Mouse (Mus musculus) kidney, embryonic 15.5 days (tissue): Measurements from ENCODE around the gene Psmb2. TPM values are rescaled to one million over a fixed set of nuclear protein-coding genes. Genes with fewer than 3 reads are reported as not detected.

Experiments
- ATAC-seq: fragments of 200-750 bp; cut with Nextera tagmentation; replicated peaks from 2 replicates; pipeline ENCODE4 v1.8.0; 2017; ENCODE audit warnings: moderate TSS enrichment; ENCODE audit not compliant: low FRiP score
- H3K27ac ChIP-seq: fragments of 300-500 bp; sonication (generic); 2 replicates; pipeline ENCODE4 v1.5.1; 2015; ENCODE audit warnings: mild to moderate bottlenecking, inconsistent platforms
- H3K27me3 ChIP-seq: fragments of 300-500 bp; sonication (generic); 2 replicates; pipeline ENCODE4 v1.6.1; 2015; ENCODE audit warnings: inconsistent platforms
- H3K36me3 ChIP-seq: fragments of 300-500 bp; sonication (generic); 2 replicates; pipeline ENCODE4 v1.6.1; 2015; ENCODE audit warnings: inconsistent platforms
- H3K4me1 ChIP-seq: fragments of 300-500 bp; sonication (generic); 2 replicates; pipeline ENCODE4 v1.6.1; 2015; ENCODE audit warnings: inconsistent platforms
- H3K4me2 ChIP-seq: fragments of 300-500 bp; sonication (generic); 2 replicates; pipeline ENCODE4 v1.6.1; 2015; ENCODE audit warnings: moderate library complexity, mild to moderate bottlenecking, inconsistent platforms
- H3K4me3 ChIP-seq: fragments of 300-500 bp; sonication (generic); replicated peaks from 2 replicates; pipeline ENCODE4 v1.5.1; 2015; ENCODE audit warnings: mild to moderate bottlenecking, inconsistent platforms
- H3K9ac ChIP-seq: fragments of 300-500 bp; sonication (generic); 2 replicates; pipeline ENCODE4 v1.6.1; 2015; ENCODE audit warnings: mild to moderate bottlenecking, inconsistent platforms
- H3K9me3 ChIP-seq: fragments of 300-500 bp; sonication (generic); replicated peaks from 2 replicates; pipeline ENCODE4 v1.6.1; 2016; ENCODE audit warnings: inconsistent platforms
- WGBS: fragments of 180-500 bp; shearing (Covaris S2); methylation state at CpG from one replicate; pipeline ENCODE4 v1.1.7; 2015; ENCODE audit warnings: mixed read lengths; 5-methylcytosine and 5-hydroxymethylcytosine counted together
- polyA plus RNA-seq: library from polyadenylated mRNA; unstranded; fragments of >200 nt; fragmentation: Nextera tagmentation; extraction: Ambion mirVana; gene quantifications from 2 replicates; pipeline ENCODE4 v1.2.1, GENCODE M21; 2015

Psmb2 gene
- polyA plus RNA-seq, 1 experiment from 2014 or later, result 457 TPM

DNA sequence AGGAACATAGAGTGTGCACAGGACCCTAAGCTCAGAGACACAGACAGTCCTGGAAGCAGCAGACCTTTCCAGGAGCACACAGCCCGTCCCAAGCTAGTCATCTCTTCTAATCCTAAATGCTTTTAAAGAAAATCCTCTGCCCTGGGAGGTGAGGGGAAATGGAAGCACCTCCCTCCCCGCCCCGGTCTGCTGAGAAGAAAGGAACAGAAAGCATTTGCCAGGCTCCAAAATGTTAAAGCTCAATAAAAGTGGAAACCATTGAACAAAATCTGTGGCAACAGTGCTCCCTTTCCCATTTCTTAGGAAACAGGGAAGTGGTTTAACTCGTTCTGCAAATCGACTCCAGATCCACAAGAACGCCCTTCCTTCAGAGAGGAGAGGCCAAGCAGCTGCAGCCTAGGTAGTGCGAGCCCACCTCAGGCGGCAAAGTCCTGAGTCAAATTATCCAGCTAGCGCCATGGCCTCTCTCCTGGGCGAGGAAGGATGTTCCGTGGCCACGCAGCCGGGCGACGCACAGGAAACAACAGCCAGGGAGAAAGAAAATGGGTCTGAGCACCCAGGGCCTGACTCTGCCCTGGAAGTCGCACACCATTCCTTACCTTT lies 56.7 kb downstream of the Psmb2 start:
- H3K4me3 ChIP-seq, result 0 out of 2 replicates have a peak overlapping the region, but pooled peaks have one; percentile 3
- WGBS, result 2% methylated on average over 16 of the region's 16 CpGs
- no peaks in the 10 kb centered on the region for H3K9me3 ChIP-seq
- peaks cover 100% of the 10 kb centered on the region for H3K27me3 ChIP-seq
- peaks cover 32% of the 10 kb centered on the region for H3K4me1 ChIP-seq
- no peak overlapping the region for H3K27ac ChIP-seq
- no peaks in the 10 kb centered on the region for H3K36me3 ChIP-seq
- no peak overlapping the region for H3K9ac ChIP-seq
- H3K4me2 ChIP-seq, result no peak overlapping the region
- no peak for ATAC-seq

DNA sequence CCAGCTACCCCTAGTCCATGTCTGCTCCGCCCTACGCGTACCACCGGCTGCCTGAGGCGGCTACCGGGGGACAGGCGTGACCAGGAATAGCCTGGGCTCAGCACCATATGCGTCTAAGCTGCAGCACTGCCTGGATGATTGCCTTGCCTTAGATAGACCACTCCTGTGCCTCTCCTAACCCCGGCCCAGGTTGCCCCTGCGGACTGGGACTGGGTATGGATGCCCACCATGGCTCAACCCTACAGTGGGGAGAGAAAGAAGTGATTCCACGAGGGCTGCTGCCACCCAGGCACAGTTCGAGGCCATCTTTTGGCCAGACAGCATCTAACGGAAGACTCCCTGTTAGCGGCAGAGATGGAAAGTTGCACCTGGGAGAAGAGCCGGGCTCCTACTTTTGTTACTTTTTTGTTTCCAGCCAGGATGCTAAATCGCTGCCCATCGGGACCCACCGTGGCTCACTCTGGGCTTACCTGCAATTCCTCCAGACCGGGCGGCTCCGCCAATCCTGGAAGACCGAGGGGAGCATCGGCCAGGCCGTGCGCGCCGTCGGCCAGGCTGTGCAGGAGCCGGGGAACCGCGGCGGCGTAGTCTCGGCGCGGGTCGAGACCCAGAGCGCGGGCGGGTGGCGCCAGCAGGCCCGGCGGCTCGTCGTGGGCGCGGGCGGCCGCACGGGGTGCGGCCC lies 57.4 kb downstream of the Psmb2 start:
- peaks cover 32% of the 10 kb centered on the region for H3K4me1 ChIP-seq
- peaks cover 100% of the 10 kb centered on the region for H3K27me3 ChIP-seq
- peak overlapping the region; percentile 57 for H3K4me2 ChIP-seq
- 2% methylated on average over 51 of the region's 51 CpGs for WGBS
- H3K27ac ChIP-seq, result no peak overlapping the region
- H3K36me3 ChIP-seq, result no peaks in the 10 kb centered on the region
- H3K4me3 ChIP-seq, result peak overlapping the region; percentile 34
- no peak for ATAC-seq
- no peaks in the 10 kb centered on the region for H3K9me3 ChIP-seq
- no peak overlapping the region for H3K9ac ChIP-seq

DNA sequence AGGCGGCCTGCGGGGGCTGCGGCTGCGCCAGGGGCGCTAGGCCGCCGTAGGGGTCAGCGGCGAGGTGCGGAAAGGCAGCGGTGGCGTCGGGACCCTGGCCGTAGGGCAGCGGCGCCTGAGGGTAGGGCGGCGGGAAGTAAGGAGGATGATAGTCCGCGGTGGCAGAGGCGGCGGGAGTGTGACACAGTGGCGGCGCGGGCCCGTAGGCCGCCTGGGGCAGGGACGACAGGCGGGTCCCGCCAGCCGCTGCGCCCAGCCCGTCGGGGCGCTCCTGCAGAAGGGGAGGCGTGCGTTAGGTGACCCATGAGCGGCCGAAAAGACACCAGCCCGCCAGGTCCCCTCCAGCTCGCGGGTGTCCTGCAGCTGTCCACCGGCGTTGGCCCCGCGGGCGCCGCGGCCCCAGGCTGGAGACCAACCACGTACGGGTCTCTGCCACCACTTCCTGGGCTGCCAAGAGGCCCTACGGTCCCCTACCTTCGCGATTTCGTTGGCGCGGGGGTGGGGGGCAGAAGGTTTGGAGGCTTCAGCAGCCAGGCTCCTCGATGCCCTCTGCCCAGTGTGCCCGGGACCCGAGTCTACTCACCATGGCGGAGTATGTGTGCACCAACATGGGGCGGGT lies 58.1 kb downstream of the Psmb2 start:
- Histone ChIP-seq H3K9me3 (no peaks in the 10 kb centered on the region), H3K4me1 (peaks cover 32% of the 10 kb centered on the region), H3K4me3 (peak overlapping the region; percentile 34), H3K27ac (no peak overlapping the region), H3K9ac (no peak overlapping the region), H3K36me3 (no peaks in the 10 kb centered on the region), H3K4me2 (peak overlapping the region; percentile 57), H3K27me3 (peaks cover 96% of the 10 kb centered on the region)
- peak; percentile 31; the same call in 1 of the 2 replicates for ATAC-seq
- 2% methylated on average over 47 of the region's 62 CpGs for WGBS

DNA sequence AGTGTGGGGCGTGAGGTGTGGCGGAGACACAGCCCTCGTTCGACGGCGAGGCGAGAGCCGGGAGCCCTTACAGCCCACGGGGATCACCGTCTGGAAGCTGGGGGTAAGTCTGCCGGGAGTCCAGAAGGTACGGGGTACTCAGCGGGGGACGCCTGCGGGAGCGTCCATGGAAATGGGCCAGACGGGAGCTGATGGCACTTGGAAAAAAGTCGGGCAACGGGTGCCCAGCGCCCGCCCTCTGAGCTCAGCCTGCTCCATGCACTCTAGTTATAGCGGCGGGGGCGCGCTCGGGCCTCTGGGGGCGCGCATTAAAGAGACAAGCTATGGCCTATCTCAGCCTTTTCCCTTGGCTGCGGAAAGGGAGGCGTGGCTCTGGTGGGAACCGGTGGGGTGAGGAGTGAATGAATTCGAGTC lies 58.6 kb downstream of the Psmb2 start, which contains the start of gene Tfap2e:
Gene Tfap2e (minus strand): TSS at position 240 of the 414 bp plus-strand sequence.
- peak; percentile 61 for ATAC-seq
- 2% methylated on average over 32 of the region's 32 CpGs for WGBS
- H3K9ac ChIP-seq, result no peak within 1 kb of the TSS
- H3K4me3 ChIP-seq, result peak within 1 kb of the TSS; percentile 34
- peaks cover 32% of the 10 kb centered on the region for H3K4me1 ChIP-seq
- no peaks in the 10 kb centered on the region for H3K36me3 ChIP-seq
- peaks cover 91% of the 10 kb centered on the region for H3K27me3 ChIP-seq
- peak within 1 kb of the TSS; percentile 57 for H3K4me2 ChIP-seq
- H3K27ac ChIP-seq, result no peak within 1 kb of the TSS
- no peaks in the 10 kb centered on the region for H3K9me3 ChIP-seq

DNA sequence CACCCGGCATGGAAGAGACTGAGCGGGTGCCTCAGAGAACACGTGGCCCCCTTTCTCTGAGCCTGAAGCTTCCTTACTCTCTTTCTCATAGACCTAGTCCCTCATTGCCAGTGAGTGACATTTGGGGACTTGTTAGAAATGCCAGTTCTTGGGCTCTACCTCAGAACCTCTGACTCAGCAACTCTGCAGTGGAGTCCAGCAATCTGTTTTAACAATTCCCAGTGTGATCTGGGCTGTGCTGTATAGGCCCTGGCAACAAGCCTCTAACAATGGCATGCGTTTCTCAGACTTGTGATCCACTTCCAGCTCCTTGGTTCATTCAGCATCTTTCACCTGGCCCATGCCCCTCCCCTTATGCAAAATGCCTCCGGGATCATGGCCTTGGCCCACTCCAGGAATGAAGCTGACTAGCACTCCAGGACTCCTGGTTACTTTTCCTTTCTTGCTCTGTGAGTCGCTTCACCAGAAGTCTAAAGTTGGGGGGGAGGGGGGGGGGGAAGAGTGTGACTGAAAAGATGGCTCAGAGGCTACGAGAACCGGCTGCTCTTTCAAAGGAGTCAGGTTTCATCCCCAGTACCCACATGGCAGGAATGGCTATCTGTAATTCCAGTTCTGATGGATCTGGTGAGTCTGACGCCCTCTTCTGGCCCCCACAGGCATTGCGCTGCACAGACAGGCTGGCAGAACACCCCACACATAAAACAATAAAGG lies 62.7 kb downstream of the Psmb2 start:
- H3K4me1 ChIP-seq, result peaks cover 17% of the 10 kb centered on the region
- WGBS, result 21% methylated on average over 10 of the region's 10 CpGs
- peaks cover 58% of the 10 kb centered on the region for H3K27me3 ChIP-seq
- no peak for ATAC-seq
- no peak overlapping the region for H3K27ac ChIP-seq
- peaks cover 19% of the 10 kb centered on the region for H3K36me3 ChIP-seq
- no peak overlapping the region for H3K9ac ChIP-seq
- no peak overlapping the region for H3K4me2 ChIP-seq
- no peaks in the 10 kb centered on the region for H3K9me3 ChIP-seq
- no peak overlapping the region for H3K4me3 ChIP-seq

DNA sequence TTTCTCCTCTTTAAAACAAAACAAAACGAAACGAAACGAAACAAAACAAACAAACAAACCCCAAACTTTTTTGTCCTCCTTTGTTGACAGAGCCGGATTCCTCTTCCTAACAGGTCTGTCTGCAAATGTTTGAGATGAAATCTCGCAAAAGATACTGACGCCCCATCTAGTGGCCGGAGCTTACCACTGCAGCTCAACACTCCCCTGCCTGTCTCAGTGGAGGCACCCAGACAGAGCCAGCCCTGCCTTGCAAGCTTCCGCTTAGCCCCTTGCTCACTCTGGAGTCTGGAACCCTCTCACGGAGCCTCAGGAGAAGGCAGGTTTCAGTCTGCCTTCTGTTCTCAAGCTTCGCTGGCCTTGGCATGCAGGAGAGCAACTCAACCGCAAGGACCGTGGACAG lies 64.0 kb downstream of the Psmb2 start:
- Histone ChIP-seq H3K4me3 (no peak overlapping the region; the same call in 1 of the 2 replicates), H3K4me1 (peaks cover 3% of the 10 kb centered on the region; the same call in 1 of the 2 replicates), H3K9me3 (no peaks in the 10 kb centered on the region), H3K27ac (no peak overlapping the region), H3K4me2 (peak overlapping the region; percentile 37), H3K9ac (no peak overlapping the region; the same call in 1 of the 2 replicates), H3K36me3 (peaks cover 32% of the 10 kb centered on the region), H3K27me3 (peaks cover 45% of the 10 kb centered on the region)
- 3% methylated on average over 12 of the region's 12 CpGs for WGBS
- ATAC-seq, result 0 out of 2 replicates have a peak, but pooled peaks have one; percentile 55

DNA sequence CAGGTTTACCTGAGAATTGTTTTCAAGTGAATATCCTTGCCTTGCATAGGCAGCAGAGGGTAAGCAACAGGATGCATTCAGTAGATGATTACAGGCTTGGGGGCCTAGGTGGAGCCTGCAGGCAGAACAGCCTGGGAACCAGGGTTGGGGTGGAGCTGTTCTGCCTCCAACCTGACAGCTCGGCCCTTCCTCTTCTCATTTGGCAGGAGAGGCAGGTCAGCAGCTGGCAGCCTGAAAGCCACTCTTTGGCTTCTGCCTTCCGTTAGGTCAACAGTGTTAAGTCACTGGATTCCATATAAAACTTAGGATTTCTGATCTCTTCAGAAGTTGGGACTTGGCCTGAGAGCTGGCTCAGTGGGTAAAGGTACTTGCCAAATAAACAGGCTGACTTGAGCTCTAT lies 65.5 kb downstream of the Psmb2 start:
- WGBS, result 63% methylated on average over 2 of the region's 2 CpGs
- H3K4me3 ChIP-seq, result no peak overlapping the region
- H3K27me3 ChIP-seq, result peaks cover 29% of the 10 kb centered on the region
- no peak overlapping the region for H3K4me2 ChIP-seq
- H3K4me1 ChIP-seq, result peaks cover 3% of the 10 kb centered on the region; the same call in 1 of the 2 replicates
- H3K27ac ChIP-seq, result no peak overlapping the region
- H3K9me3 ChIP-seq, result no peaks in the 10 kb centered on the region
- no peak overlapping the region for H3K9ac ChIP-seq
- no peak for ATAC-seq
- H3K36me3 ChIP-seq, result peaks cover 46% of the 10 kb centered on the region

DNA sequence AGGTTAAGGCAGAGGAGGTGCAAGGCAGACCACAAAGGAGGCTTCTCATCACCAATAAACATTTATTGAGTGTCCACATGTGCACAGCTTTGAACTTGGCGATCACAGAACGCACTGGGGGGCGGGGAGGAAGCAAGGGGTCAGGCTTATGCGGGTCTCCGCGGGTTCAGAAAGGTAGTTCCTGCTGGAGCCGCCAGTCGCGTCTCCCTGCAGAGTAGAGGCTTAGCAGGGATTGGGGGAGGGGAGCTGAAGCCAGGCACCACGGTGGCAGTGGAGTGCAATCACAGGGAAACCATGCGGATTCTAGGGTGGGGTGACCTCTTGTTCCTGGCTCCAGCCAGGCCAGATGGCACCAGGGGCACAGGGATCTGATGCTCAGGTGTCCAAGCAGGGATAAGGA lies 66.3 kb downstream of the Psmb2 start:
- no peak overlapping the region for H3K27ac ChIP-seq
- no peak overlapping the region for H3K4me2 ChIP-seq
- H3K36me3 ChIP-seq, result peaks cover 53% of the 10 kb centered on the region
- ATAC-seq, result no peak
- H3K4me3 ChIP-seq, result no peak overlapping the region
- no peak overlapping the region for H3K9ac ChIP-seq
- H3K4me1 ChIP-seq, result peaks cover 6% of the 10 kb centered on the region; the same call in 1 of the 2 replicates
- peaks cover 22% of the 10 kb centered on the region for H3K27me3 ChIP-seq
- WGBS, result 21% methylated on average over 11 of the region's 11 CpGs
- no peaks in the 10 kb centered on the region for H3K9me3 ChIP-seq

DNA sequence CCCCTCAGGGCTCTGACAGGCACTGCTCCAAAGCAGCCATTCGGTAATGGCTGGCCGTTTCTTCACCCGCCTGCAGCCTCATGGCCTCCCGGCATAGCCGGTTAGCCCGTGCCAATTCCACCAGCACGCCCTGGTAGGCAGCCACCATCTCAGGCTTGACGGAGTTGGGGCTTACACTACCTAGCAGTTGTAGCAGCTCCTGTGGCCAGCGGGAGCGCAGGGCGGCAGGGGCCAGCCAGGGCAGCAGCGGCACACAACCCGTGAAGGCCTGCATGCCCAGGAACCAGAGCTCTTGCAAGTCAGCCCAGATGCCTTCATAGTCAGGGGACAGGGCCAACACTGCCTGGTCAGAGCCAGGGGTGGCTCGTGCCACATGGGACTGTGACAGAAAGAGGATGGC lies 67.4 kb downstream of the Psmb2 start:
- Histone ChIP-seq H3K9me3 (no peaks in the 10 kb centered on the region), H3K4me3 (no peak overlapping the region), H3K4me2 (no peak overlapping the region), H3K4me1 (peaks cover 13% of the 10 kb centered on the region), H3K27me3 (peaks cover 11% of the 10 kb centered on the region), H3K9ac (no peak overlapping the region), H3K27ac (no peak overlapping the region), H3K36me3 (peaks cover 64% of the 10 kb centered on the region)
- ATAC-seq, result no peak
- WGBS, result 92% methylated on average over 14 of the region's 14 CpGs

DNA sequence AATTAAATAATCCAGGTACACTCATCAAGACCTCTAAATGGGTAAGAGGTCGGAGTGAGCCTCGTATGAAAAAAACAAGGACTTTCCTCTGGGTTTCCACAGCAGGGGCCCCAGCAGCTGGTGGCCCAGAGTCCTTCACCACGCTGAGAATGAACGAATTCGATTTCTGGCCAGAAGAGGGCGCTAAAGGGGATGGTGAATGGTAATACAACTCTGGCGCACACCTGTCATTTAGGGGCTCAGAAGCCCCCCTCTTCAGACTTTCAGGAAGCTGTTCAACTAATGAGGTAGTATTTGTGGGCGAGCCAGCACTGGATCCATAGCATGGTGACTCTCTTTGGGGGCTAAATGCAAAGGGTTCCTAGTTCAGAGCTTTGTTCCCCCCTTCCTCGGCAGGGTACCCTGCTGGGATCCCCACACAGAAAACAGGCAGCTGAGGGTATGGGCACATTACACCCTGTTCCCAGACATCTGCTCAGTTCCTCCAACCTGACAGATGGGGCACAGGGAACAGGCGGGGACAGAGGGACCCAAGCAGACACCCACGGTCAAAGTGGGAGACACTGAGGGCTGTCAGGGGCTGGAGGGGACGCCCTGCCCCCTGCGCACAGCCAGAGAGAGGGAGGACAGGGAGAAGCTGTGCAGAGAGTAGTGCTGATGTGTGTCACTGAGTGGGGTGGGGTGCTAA lies 68.2 kb downstream of the Psmb2 start:
- 45% methylated on average over 13 of the region's 13 CpGs for WGBS
- Histone ChIP-seq H3K4me1 (peaks cover 20% of the 10 kb centered on the region), H3K36me3 (peaks cover 72% of the 10 kb centered on the region), H3K4me3 (no peak overlapping the region), H3K27me3 (peaks cover 8% of the 10 kb centered on the region), H3K9me3 (no peaks in the 10 kb centered on the region), H3K4me2 (no peak overlapping the region), H3K9ac (no peak overlapping the region), H3K27ac (no peak overlapping the region)
- ATAC-seq, result no peak

DNA sequence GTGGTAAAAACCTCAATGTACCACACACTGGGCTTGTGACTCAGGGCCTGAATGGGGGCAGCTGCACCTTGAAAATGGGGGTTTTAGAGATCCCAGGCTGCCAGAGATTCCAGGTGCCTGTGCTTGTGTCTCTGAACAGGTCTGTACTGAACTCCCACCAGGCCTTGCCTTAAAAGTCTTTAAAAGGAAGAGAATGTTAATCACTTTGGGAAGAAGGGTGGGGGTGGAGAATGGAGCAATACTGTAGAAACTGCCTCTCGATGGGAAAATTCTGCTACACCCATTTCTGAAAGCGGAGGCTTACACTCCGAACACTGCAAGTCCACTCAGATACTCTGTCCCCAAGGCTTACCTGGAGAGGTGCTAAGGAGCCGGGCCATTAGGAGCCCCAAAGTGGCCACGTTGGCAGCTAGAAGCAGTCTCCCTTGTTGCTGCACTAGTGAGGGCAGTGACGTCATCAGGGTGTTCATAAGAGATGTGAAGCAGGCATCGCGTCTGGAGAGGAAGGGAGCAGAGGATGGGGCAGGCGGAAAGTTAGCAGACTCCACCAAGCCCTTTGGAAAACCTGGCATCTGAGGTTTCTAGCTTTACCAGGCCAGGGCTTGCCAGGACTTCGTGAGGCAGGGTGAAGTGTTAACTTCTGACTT lies 68.9 kb downstream of the Psmb2 start:
- WGBS, result 84% methylated on average over 10 of the region's 10 CpGs

More for the DNA sequence above, 68.9 kb downstream of the Psmb2 start:
- Histone ChIP-seq H3K36me3 (peaks cover 72% of the 10 kb centered on the region), H3K4me2 (no peak overlapping the region), H3K27ac (no peak overlapping the region), H3K9me3 (no peaks in the 10 kb centered on the region), H3K9ac (no peak overlapping the region), H3K4me1 (peaks cover 26% of the 10 kb centered on the region), H3K4me3 (no peak overlapping the region), H3K27me3 (peaks cover 8% of the 10 kb centered on the region)
- no peak for ATAC-seq
